16 mouse cellular contexts compared by ENCODE assay signal in genomic region chr9:120620409-120620745, GRCm38 (mm10). TPM values are rescaled to one million over a fixed set of nuclear protein-coding genes. Genes with fewer than 3 reads are reported as not detected.
DNase-seq lines count a peak whose midpoint lies in the region; ATAC-seq and TF ChIP-seq lines count a peak whose summit lies in the region.
"Had no signal": no experiment of that assay in that cellular context is flagged by ENCODE, and none has a peak within 500 bp of the region (broad histone marks: within the 10 kb centered on the region; RNA-seq: fewer than 3 reads in every experiment).

No protein-coding gene starts in this region.

- H3K4me1 ChIP-seq in heart, embryonic 14.5 days (ENCODE audit: control insufficient read depth in 2 of 2, insufficient read depth in 2 of 2, low read length in 2 of 2), result peaks cover 4 to 8% of the 10 kb centered on the region in 2 experiments; a peak in 2 of 4 replicates
- peaks cover 33% of the 10 kb centered on the region for H3K4me1 ChIP-seq in forebrain, embryonic 12.5 days
- peaks cover 27% of the 10 kb centered on the region for H3K4me1 ChIP-seq in hindbrain, embryonic 13.5 days (replicated peaks)
- H3K4me1 ChIP-seq in midbrain, embryonic 15.5 days, result peaks cover 23% of the 10 kb centered on the region
- H3K4me1 ChIP-seq in intestine, embryonic 16.5 days (ENCODE audit: control insufficient read depth, insufficient read depth, low read length), result peaks cover 4% of the 10 kb centered on the region; the same call in 1 of the 2 replicates
- no peaks in the 10 kb centered on the region for H3K4me1 ChIP-seq in stomach, postnatal 0 days (replicated peaks; ENCODE audit: control insufficient read depth, insufficient read depth)

- no peaks in the 10 kb centered on the region for H3K36me3 ChIP-seq in heart, embryonic 14.5 days (ENCODE audit: control insufficient read depth, insufficient read depth, low read length)
- no peaks in the 10 kb centered on the region for H3K36me3 ChIP-seq in forebrain, embryonic 12.5 days (replicated peaks)
- H3K36me3 ChIP-seq in hindbrain, embryonic 13.5 days, result no peaks in the 10 kb centered on the region
- no peaks in the 10 kb centered on the region for H3K36me3 ChIP-seq in midbrain, embryonic 15.5 days (replicated peaks)
- no peaks in the 10 kb centered on the region for H3K36me3 ChIP-seq in intestine, embryonic 16.5 days (ENCODE audit: control insufficient read depth, insufficient read depth, low read length)
- no peaks in the 10 kb centered on the region for H3K36me3 ChIP-seq in stomach, postnatal 0 days (ENCODE audit: control insufficient read depth, insufficient read depth, low read length)
- H3K36me3 ChIP-seq: liver, embryonic 13.5 days; stomach, embryonic 15.5 days had no signal

- no peak overlapping the region for H3K4me3 ChIP-seq in heart, embryonic 14.5 days (ENCODE audit: control insufficient read depth in 1 of 2, insufficient read depth in 1 of 2, low read depth in 1 of 2, low read length in 2 of 2)
- no peak overlapping the region for H3K4me3 ChIP-seq in forebrain, embryonic 12.5 days (replicated peaks)
- no peak overlapping the region for H3K4me3 ChIP-seq in hindbrain, embryonic 13.5 days
- H3K4me3 ChIP-seq in midbrain, embryonic 15.5 days, result no peak overlapping the region
- no peak overlapping the region for H3K4me3 ChIP-seq in intestine, embryonic 16.5 days (ENCODE audit: low read length)
- no peak overlapping the region for H3K4me3 ChIP-seq in stomach, postnatal 0 days (ENCODE audit: low read depth, low read length)
- H3K4me3 ChIP-seq: liver, embryonic 13.5 days had no signal

- peaks cover 4% of the 10 kb centered on the region; the same call in 1 of the 2 replicates for H3K27me3 ChIP-seq in heart, embryonic 14.5 days (ENCODE audit: control insufficient read depth, insufficient read depth, low read length)
- H3K27me3 ChIP-seq in forebrain, embryonic 12.5 days, result no peaks in the 10 kb centered on the region
- H3K27me3 ChIP-seq in hindbrain, embryonic 13.5 days, result no peaks in the 10 kb centered on the region
- no peaks in the 10 kb centered on the region for H3K27me3 ChIP-seq in midbrain, embryonic 15.5 days (replicated peaks)
- no peaks in the 10 kb centered on the region for H3K27me3 ChIP-seq in intestine, embryonic 16.5 days (replicated peaks; ENCODE audit: control insufficient read depth, insufficient read depth, low read length)
- no peaks in the 10 kb centered on the region for H3K27me3 ChIP-seq in stomach, postnatal 0 days (ENCODE audit: control insufficient read depth, insufficient read depth, low read length)
- H3K27me3 ChIP-seq: stomach, embryonic 15.5 days had no signal

- TF ChIP-seq EP300 in stomach, postnatal 0 days (optimal IDR thresholded peaks at IDR 0.05), result no peak

- no peak for ATAC-seq in heart, embryonic 14.5 days (ENCODE audit: insufficient number of reproducible peaks, insufficient read depth, low FRiP score, low read depth)
- ATAC-seq in forebrain, embryonic 12.5 days (ENCODE audit: low FRiP score), result peak; percentile 10; the same call in 1 of the 2 replicates
- no peak for ATAC-seq in hindbrain, embryonic 13.5 days (ENCODE audit: low FRiP score)
- ATAC-seq in midbrain, embryonic 15.5 days (replicated peaks), result no peak
- no peak for ATAC-seq in intestine, embryonic 16.5 days
- ATAC-seq in stomach, postnatal 0 days (ENCODE audit: low FRiP score, low TSS enrichment), result no peak
- no peak for ATAC-seq in granulocyte monocyte progenitor cell, adult 5-6 weeks (replicated peaks; ENCODE audit: poor library complexity, severe bottlenecking)
- ATAC-seq: intestine, postnatal 0 days had no signal

- DNase-seq in heart, adult 18-20 months, result no peak
- DNase-seq in stomach, postnatal 0 days (ENCODE audit: low spot score), result no peak
- DNase-seq: adrenal gland, adult 2 months; heart, postnatal 10 days; kidney, postnatal 25 days; liver, embryonic 13.5 days; spleen, adult 18-20 months; thymus, postnatal 14 days had no signal

- 17% methylated on average over 4 of the region's 4 CpGs for WGBS in heart, embryonic 14.5 days
- 6% methylated on average over 4 of the region's 4 CpGs for WGBS in forebrain, embryonic 12.5 days
- WGBS in hindbrain, embryonic 13.5 days, result 24% methylated on average over 4 of the region's 4 CpGs
- WGBS in midbrain, embryonic 15.5 days, result 6% methylated on average over 4 of the region's 4 CpGs
- WGBS in intestine, embryonic 16.5 days, result 52% methylated on average over 4 of the region's 4 CpGs
- 45% methylated on average over 4 of the region's 4 CpGs for WGBS in stomach, postnatal 0 days

- H3K9ac ChIP-seq in heart, embryonic 14.5 days (ENCODE audit: low read length), result no peak overlapping the region
- H3K9ac ChIP-seq in forebrain, embryonic 12.5 days, result no peak overlapping the region
- H3K9ac ChIP-seq in hindbrain, embryonic 13.5 days, result no peak overlapping the region
- no peak overlapping the region for H3K9ac ChIP-seq in midbrain, embryonic 15.5 days
- H3K9ac ChIP-seq in intestine, embryonic 16.5 days (ENCODE audit: low read depth, low read length), result no peak overlapping the region
- H3K9ac ChIP-seq in stomach, postnatal 0 days (ENCODE audit: low read length), result no peak overlapping the region
- H3K9ac ChIP-seq: liver, embryonic 13.5 days; stomach, embryonic 15.5 days had no signal

- no peak for TF ChIP-seq CTCF in stomach, postnatal 0 days (IDR thresholded peaks at IDR 0.05; ENCODE audit: low read depth)

- H3K9me3 ChIP-seq in heart, embryonic 14.5 days (ENCODE audit: control insufficient read depth, low read length), result peaks cover 23% of the 10 kb centered on the region
- H3K9me3 ChIP-seq in forebrain, embryonic 12.5 days, result peaks cover 23% of the 10 kb centered on the region
- peaks cover 22% of the 10 kb centered on the region for H3K9me3 ChIP-seq in hindbrain, embryonic 13.5 days
- peaks cover 8% of the 10 kb centered on the region; the same call in 1 of the 2 replicates for H3K9me3 ChIP-seq in midbrain, embryonic 15.5 days
- 0 out of 2 replicates have a peak, but pooled peaks cover 2% of the 10 kb centered on the region for H3K9me3 ChIP-seq in intestine, embryonic 16.5 days (ENCODE audit: control insufficient read depth, low read length)
- no peaks in the 10 kb centered on the region for H3K9me3 ChIP-seq in stomach, postnatal 0 days (ENCODE audit: control insufficient read depth, low read length)
- H3K9me3 ChIP-seq: stomach, embryonic 15.5 days had no signal

- H3K4me2 ChIP-seq in heart, embryonic 14.5 days (ENCODE audit: low read length), result peak overlapping the region; percentile 65; the same call in 1 of the 2 replicates
- peak overlapping the region; percentile 48; the same call in 1 of the 2 replicates for H3K4me2 ChIP-seq in forebrain, embryonic 12.5 days
- peak overlapping the region; percentile 45; the same call in 1 of the 2 replicates for H3K4me2 ChIP-seq in hindbrain, embryonic 13.5 days
- H3K4me2 ChIP-seq in midbrain, embryonic 15.5 days, result no peak overlapping the region
- H3K4me2 ChIP-seq in intestine, embryonic 16.5 days (ENCODE audit: low read depth, low read length), result no peak overlapping the region
- no peak overlapping the region for H3K4me2 ChIP-seq in stomach, postnatal 0 days (replicated peaks; ENCODE audit: low read depth)

- H3K27ac ChIP-seq in heart, embryonic 14.5 days (replicated peaks in 1 of 2; ENCODE audit: control insufficient read depth in 1 of 2, insufficient read depth in 1 of 2, low read depth in 2 of 2, low read length in 2 of 2), result no peak overlapping the region
- H3K27ac ChIP-seq in forebrain, embryonic 12.5 days, result peak overlapping the region; percentile 96
- peak overlapping the region; percentile 88 for H3K27ac ChIP-seq in hindbrain, embryonic 13.5 days
- peak overlapping the region; percentile 86 for H3K27ac ChIP-seq in midbrain, embryonic 15.5 days
- no peak overlapping the region for H3K27ac ChIP-seq in intestine, embryonic 16.5 days (ENCODE audit: low read length)
- no peak overlapping the region for H3K27ac ChIP-seq in stomach, postnatal 0 days (replicated peaks)
- H3K27ac ChIP-seq: liver, embryonic 13.5 days; stomach, embryonic 15.5 days had no signal

RNA-seq across cellular contexts. Expression of gene Rpl14, which starts 49.1 kb away (rescaled TPM):
- polyA plus RNA-seq in heart, embryonic 14.5 days (2014; fragmentation: Nextera tagmentation; extraction: Ambion mirVana), result 514 and 578 TPM in 2 replicates
- 100 to 1,000 TPM; 310 to 313 TPM for total RNA-seq in heart, adult 18-20 months (2021)
- 610 and 612 TPM in 2 replicates for polyA plus RNA-seq in forebrain, embryonic 12.5 days (2016; fragmentation: Nextera tagmentation; extraction: Ambion mirVana)
- polyA plus RNA-seq in hindbrain, embryonic 13.5 days (2015; fragmentation: Nextera tagmentation; extraction: Ambion mirVana), result 481 and 484 TPM in 2 replicates
- 370 and 375 TPM in 2 replicates for polyA plus RNA-seq in midbrain, embryonic 15.5 days (2015; fragmentation: Nextera tagmentation; extraction: Ambion mirVana)
- 753 and 789 TPM in 2 replicates for polyA plus RNA-seq in intestine, embryonic 16.5 days (2015; fragmentation: Nextera tagmentation; extraction: Ambion mirVana)
- polyA plus RNA-seq in stomach, postnatal 0 days (2015; fragmentation: Nextera tagmentation; extraction: Ambion mirVana), result 742 and 777 TPM in 2 replicates
- total RNA-seq in granulocyte monocyte progenitor cell, adult 5-6 weeks (2014; fragmentation: Nextera tagmentation), result 1,591 and 1,842 TPM in 2 replicates
- total RNA-seq in granulocyte monocyte progenitor cell, adult 5-6 weeks (2017), result 1,837 and 2,050 TPM in 2 replicates

Comparison
In these comparisons a context has a peak if more than half of its experiments do, and no peak if none do; other contexts are left out.
1. H3K27ac ChIP-seq: peak in forebrain, embryonic 12.5 days (single experiment), hindbrain, embryonic 13.5 days (single experiment) and midbrain, embryonic 15.5 days (single experiment); none in heart, embryonic 14.5 days (0 of 2), intestine, embryonic 16.5 days (single experiment) and stomach, postnatal 0 days (single experiment).
2. H3K4me2 ChIP-seq: peak in heart, embryonic 14.5 days (single experiment), forebrain, embryonic 12.5 days (single experiment) and hindbrain, embryonic 13.5 days (single experiment); none in midbrain, embryonic 15.5 days (single experiment), intestine, embryonic 16.5 days (single experiment) and stomach, postnatal 0 days (single experiment).